Mouse (Mus musculus) stomach, postnatal 0 days (tissue): ENCODE data around the gene Rapgef1.

ENCODE experiments used
- CTCF ChIP-seq: IDR thresholded peaks from 2 replicates; pipeline ENCODE4 v1.5.1; 2016; ENCODE audit warnings: antibody characterized with exemption, low read depth, mild to moderate bottlenecking, moderate library complexity
- EP300 ChIP-seq: optimal IDR thresholded peaks from 2 replicates; pipeline ENCODE3; 2016; ENCODE audit warnings: antibody characterized with exemption

DNA sequence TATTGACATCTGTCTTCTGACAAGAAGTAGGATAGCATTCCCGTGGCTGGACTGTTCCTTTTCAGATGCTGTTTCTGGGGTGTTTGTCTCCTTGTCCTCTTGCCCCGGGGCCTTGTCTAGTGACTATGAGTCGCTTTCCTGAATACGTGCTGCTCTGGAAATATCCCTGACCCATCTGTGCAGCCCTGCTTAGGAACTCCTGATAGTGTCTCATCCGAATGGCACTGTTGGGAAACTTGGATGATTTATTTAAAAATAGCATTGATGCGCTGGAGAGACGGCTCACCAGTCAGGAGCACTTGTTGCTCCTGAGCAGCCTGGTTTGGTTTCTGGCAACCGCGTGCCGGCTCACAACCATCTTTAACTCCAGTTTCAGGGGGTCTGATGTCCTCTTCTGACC, 1.6 kb downstream of the Rapgef1 start:
- TF ChIP-seq CTCF: no peak
- TF ChIP-seq EP300: no peak
